9 mouse cellular contexts compared by ENCODE assay signal in genomic region chr12:80062410-80063401, GRCm38 (mm10). TPM values are rescaled to one million over a fixed set of nuclear protein-coding genes. Genes with fewer than 3 reads are reported as not detected.
DNase-seq lines count a peak whose midpoint lies in the region; ATAC-seq lines count a peak whose summit lies in the region.
"Had no signal": no experiment of that assay in that cellular context is flagged by ENCODE, and none has a peak within 500 bp of the region (broad histone marks: within the 10 kb centered on the region; RNA-seq: fewer than 3 reads in every experiment).

No protein-coding gene starts in this region.

- H3K27ac ChIP-seq in lung, embryonic 16.5 days (ENCODE audit: low read length): peak overlapping the region; percentile 80
- peak overlapping the region; percentile 95 for H3K27ac ChIP-seq in embryonic facial prominence, embryonic 12.5 days
- H3K27ac ChIP-seq in heart, embryonic 13.5 days (replicated peaks): peak overlapping the region; percentile 92
- H3K27ac ChIP-seq in midbrain, embryonic 16.5 days (ENCODE audit: low read length): peak overlapping the region; percentile 77

- peak overlapping the region; percentile 25; the same call in 1 of the 2 replicates for H3K9ac ChIP-seq in lung, embryonic 16.5 days (ENCODE audit: low read length)
- peak overlapping the region; percentile 41 for H3K9ac ChIP-seq in embryonic facial prominence, embryonic 12.5 days
- H3K9ac ChIP-seq in heart, embryonic 13.5 days: peak overlapping the region; percentile 68
- H3K9ac ChIP-seq in midbrain, embryonic 16.5 days (ENCODE audit: low read depth, low read length): peak overlapping the region; percentile 33; the same call in 1 of the 2 replicates

- no peaks in the 10 kb centered on the region for H3K27me3 ChIP-seq in lung, embryonic 16.5 days (ENCODE audit: control insufficient read depth, insufficient read depth, low read depth, low read length)
- H3K27me3 ChIP-seq in embryonic facial prominence, embryonic 12.5 days: no peaks in the 10 kb centered on the region
- no peaks in the 10 kb centered on the region for H3K27me3 ChIP-seq in heart, embryonic 13.5 days (replicated peaks)
- no peaks in the 10 kb centered on the region for H3K27me3 ChIP-seq in midbrain, embryonic 16.5 days (ENCODE audit: control insufficient read depth, insufficient read depth, low read depth, low read length)
- H3K27me3 ChIP-seq: megakaryocyte, embryonic 14.5 days had no signal

- no peak overlapping the region for H3K4me3 ChIP-seq in lung, embryonic 16.5 days (ENCODE audit: low read length)
- H3K4me3 ChIP-seq in embryonic facial prominence, embryonic 12.5 days: 0 out of 2 replicates have a peak overlapping the region, but pooled peaks have one; percentile 5
- no peak overlapping the region for H3K4me3 ChIP-seq in heart, embryonic 13.5 days
- no peak overlapping the region for H3K4me3 ChIP-seq in midbrain, embryonic 16.5 days (ENCODE audit: low read depth, low read length)
- H3K4me3 ChIP-seq: megakaryocyte, embryonic 14.5 days had no signal

- H3K4me1 ChIP-seq in lung, embryonic 16.5 days (replicated peaks; ENCODE audit: control insufficient read depth, insufficient read depth, low read length): peaks cover 52% of the 10 kb centered on the region
- peaks cover 45% of the 10 kb centered on the region for H3K4me1 ChIP-seq in embryonic facial prominence, embryonic 12.5 days
- peaks cover 58% of the 10 kb centered on the region for H3K4me1 ChIP-seq in heart, embryonic 13.5 days
- H3K4me1 ChIP-seq in midbrain, embryonic 16.5 days (ENCODE audit: control insufficient read depth, insufficient read depth, low read length): peaks cover 37% of the 10 kb centered on the region

- 17% methylated on average over 6 of the region's 6 CpGs for WGBS in lung, embryonic 16.5 days
- 2% methylated on average over 6 of the region's 6 CpGs for WGBS in embryonic facial prominence, embryonic 12.5 days
- WGBS in heart, embryonic 13.5 days: 18% methylated on average over 6 of the region's 6 CpGs
- 1% methylated on average over 6 of the region's 6 CpGs for WGBS in midbrain, embryonic 16.5 days

- peak; percentile 72 for ATAC-seq in lung, embryonic 16.5 days (ENCODE audit: low read depth)
- ATAC-seq in embryonic facial prominence, embryonic 12.5 days (ENCODE audit: insufficient number of reproducible peaks, insufficient read depth, low FRiP score, low TSS enrichment): peak; percentile 88
- no peak for ATAC-seq in heart, embryonic 13.5 days (ENCODE audit: extremely low read depth, insufficient number of reproducible peaks, low FRiP score, low TSS enrichment)
- ATAC-seq in midbrain, embryonic 16.5 days: peak; percentile 95

- H3K9me3 ChIP-seq in lung, embryonic 16.5 days (ENCODE audit: control insufficient read depth, low read length): no peaks in the 10 kb centered on the region
- H3K9me3 ChIP-seq in embryonic facial prominence, embryonic 12.5 days: no peaks in the 10 kb centered on the region
- no peaks in the 10 kb centered on the region for H3K9me3 ChIP-seq in heart, embryonic 13.5 days
- H3K9me3 ChIP-seq in midbrain, embryonic 16.5 days (replicated peaks; ENCODE audit: control insufficient read depth, low read length, poor library complexity, severe bottlenecking): no peaks in the 10 kb centered on the region
- H3K9me3 ChIP-seq: megakaryocyte, embryonic 14.5 days had no signal

- DNase-seq in lung, postnatal 14 days: no peak
- peak; percentile 54 to 55 for DNase-seq in layer of hippocampus, postnatal 36 days
- DNase-seq in T-cell, adult 2 months (ENCODE audit: low spot score): no peak
- DNase-seq in natural killer cell, adult 2 months (ENCODE audit: low spot score in 2 of 2): no peak

- H3K4me2 ChIP-seq in lung, embryonic 16.5 days (ENCODE audit: low read depth, low read length): no peak overlapping the region
- H3K4me2 ChIP-seq in embryonic facial prominence, embryonic 12.5 days (replicated peaks): peak overlapping the region; percentile 35
- peak overlapping the region; percentile 18 for H3K4me2 ChIP-seq in heart, embryonic 13.5 days
- peak overlapping the region; percentile 15; the same call in 1 of the 2 replicates for H3K4me2 ChIP-seq in midbrain, embryonic 16.5 days (ENCODE audit: low read length)

- no peaks in the 10 kb centered on the region for H3K36me3 ChIP-seq in lung, embryonic 16.5 days (ENCODE audit: control insufficient read depth, insufficient read depth, low read length)
- H3K36me3 ChIP-seq in embryonic facial prominence, embryonic 12.5 days: no peaks in the 10 kb centered on the region
- no peaks in the 10 kb centered on the region for H3K36me3 ChIP-seq in heart, embryonic 13.5 days
- H3K36me3 ChIP-seq in midbrain, embryonic 16.5 days (ENCODE audit: control insufficient read depth, insufficient read depth, low read length): no peaks in the 10 kb centered on the region

RNA-seq across cellular contexts. Expression of gene Zfp36l1, which starts 50.1 kb away (rescaled TPM):
- 131 and 152 TPM in 2 replicates for polyA plus RNA-seq in lung, embryonic 16.5 days (2015; fragmentation: Nextera tagmentation; extraction: Ambion mirVana)
- 115 and 124 TPM in 2 replicates for polyA plus RNA-seq in embryonic facial prominence, embryonic 12.5 days (2016; fragmentation: Nextera tagmentation; extraction: Ambion mirVana)
- 89.3 and 96.2 TPM in 2 replicates for polyA plus RNA-seq in heart, embryonic 13.5 days (2015; fragmentation: Nextera tagmentation; extraction: Ambion mirVana)
- total RNA-seq in layer of hippocampus, postnatal 36 days (2021): 10 to 100 TPM; 32.1 to 39.1 TPM
- 26.5 and 29.9 TPM in 2 replicates for polyA plus RNA-seq in midbrain, embryonic 16.5 days (2015; fragmentation: Nextera tagmentation; extraction: Ambion mirVana)

Comparison
In these comparisons a context has a peak if more than half of its experiments do, and no peak if none do; other contexts are left out.
1. DNase-seq: peak in layer of hippocampus, postnatal 36 days (2 of 2); none in lung, postnatal 14 days (single experiment), T-cell, adult 2 months (single experiment) and natural killer cell, adult 2 months (0 of 2).
2. Peak in every context shown above with its lines, with median percentiles within 50 percentile points of each other: H3K27ac ChIP-seq and H3K9ac ChIP-seq.